Mouse (Mus musculus): ENCODE measurements around the gene Rps6kl1. TPM values are rescaled to one million over a fixed set of nuclear protein-coding genes. Genes with fewer than 3 reads are reported as not detected.
"Not testable (repeated sequence)": the region's sequence is repeated elsewhere in the genome, so short reads cannot be mapped to it uniquely, and the experiment has no call there.

The Rps6kl1 gene
- polyA plus RNA-seq, 1 experiment from 2014 or later: 1.4 TPM

DNA sequence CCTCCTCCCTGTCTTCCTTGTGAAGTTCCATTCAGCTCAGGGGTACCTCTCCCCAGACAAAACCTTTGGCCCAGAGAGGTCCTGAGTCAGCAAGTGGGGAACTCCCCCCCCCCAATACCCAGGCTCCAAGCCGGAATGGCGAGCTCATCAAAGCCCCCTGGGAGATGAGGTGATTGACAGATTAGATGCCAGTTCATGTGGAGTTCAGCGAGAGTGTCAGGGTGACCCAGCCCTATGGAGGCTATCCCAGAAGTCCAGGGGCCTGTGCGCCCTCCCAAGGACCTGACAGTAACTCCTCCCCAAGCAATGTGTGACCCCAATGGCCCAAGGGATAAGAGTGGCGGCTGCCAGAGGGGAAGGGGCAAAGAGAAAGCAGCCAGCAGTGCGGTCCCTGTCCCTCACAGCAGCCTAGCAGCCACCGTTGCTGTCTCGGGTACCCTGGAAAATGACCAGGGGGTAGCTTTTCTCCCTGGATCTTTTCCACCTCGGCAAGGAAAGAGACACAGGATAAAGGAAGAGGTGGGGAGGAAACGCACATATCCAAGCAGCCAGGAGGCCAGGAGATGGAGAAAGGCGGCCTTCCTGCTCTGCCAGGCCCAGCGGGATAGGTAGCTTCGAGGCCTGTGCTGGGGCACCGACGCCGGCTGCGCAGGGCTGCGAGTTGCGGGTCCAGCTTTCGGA, 603 bp downstream of the Rps6kl1 start:
- H3K27me3 ChIP-seq: peaks cover 12% of the 10 kb centered on the region
- 7% methylated on average over 20 of the region's 20 CpGs for WGBS
- ATAC-seq (ENCODE audit: borderline replicate concordance, extremely low read depth, low FRiP score, low TSS enrichment): no peak
- no peaks in the 10 kb centered on the region for H3K9me3 ChIP-seq
- 0 out of 2 replicates have a peak overlapping the region, but pooled peaks have one; percentile 16 for H3K9ac ChIP-seq
- H3K4me2 ChIP-seq: peak overlapping the region; percentile 56
- peaks cover 31% of the 10 kb centered on the region for H3K4me1 ChIP-seq
- no peaks in the 10 kb centered on the region for H3K36me3 ChIP-seq
- H3K27ac ChIP-seq: no peak overlapping the region
- peak overlapping the region; percentile 27 for H3K4me3 ChIP-seq

GRCm38 (mm10) chr12:85146881-85147280, 4.2 kb downstream of the Rps6kl1 start:
- H3K36me3 ChIP-seq: no peaks in the 10 kb centered on the region
- WGBS: 78% methylated on average over 9 of the region's 9 CpGs
- ATAC-seq (ENCODE audit: borderline replicate concordance, extremely low read depth, low FRiP score, low TSS enrichment): no peak
- H3K9ac ChIP-seq: no peak overlapping the region
- no peak overlapping the region for H3K4me2 ChIP-seq
- no peak overlapping the region for H3K27ac ChIP-seq
- peaks cover 12% of the 10 kb centered on the region for H3K27me3 ChIP-seq
- no peaks in the 10 kb centered on the region for H3K9me3 ChIP-seq
- peaks cover 35% of the 10 kb centered on the region for H3K4me1 ChIP-seq
- H3K4me3 ChIP-seq: no peak overlapping the region

GRCm38 (mm10) chr12:85146355-85146754, 4.7 kb downstream of the Rps6kl1 start:
- Histone ChIP-seq H3K9me3 (no peaks in the 10 kb centered on the region), H3K27ac (peak overlapping the region; percentile 51; the same call in 1 of the 2 replicates), H3K4me1 (peaks cover 34% of the 10 kb centered on the region), H3K27me3 (peaks cover 12% of the 10 kb centered on the region), H3K36me3 (no peaks in the 10 kb centered on the region), H3K4me2 (no peak overlapping the region), H3K4me3 (no peak overlapping the region), H3K9ac (no peak overlapping the region)
- WGBS: 17% methylated on average over 11 of the region's 11 CpGs
- ATAC-seq (ENCODE audit: borderline replicate concordance, extremely low read depth, low FRiP score, low TSS enrichment): peak; percentile 24; the same call in 1 of the 2 replicates

GRCm38 (mm10) chr12:85145630-85146029, 5.4 kb downstream of the Rps6kl1 start:
- peak; percentile 77 for ATAC-seq (ENCODE audit: borderline replicate concordance, extremely low read depth, low FRiP score, low TSS enrichment)
- Histone ChIP-seq H3K9ac (no peak overlapping the region), H3K4me1 (peaks cover 27% of the 10 kb centered on the region), H3K9me3 (no peaks in the 10 kb centered on the region), H3K36me3 (no peaks in the 10 kb centered on the region), H3K27me3 (peaks cover 5% of the 10 kb centered on the region), H3K4me3 (no peak overlapping the region), H3K27ac (peak overlapping the region; percentile 51), H3K4me2 (no peak overlapping the region)
- 39% methylated on average over 9 of the region's 9 CpGs for WGBS

GRCm38 (mm10) chr12:85144821-85145220, 6.2 kb downstream of the Rps6kl1 start:
- H3K27me3 ChIP-seq: no peaks in the 10 kb centered on the region
- no peaks in the 10 kb centered on the region for H3K36me3 ChIP-seq
- no peak for ATAC-seq (ENCODE audit: borderline replicate concordance, extremely low read depth, low FRiP score, low TSS enrichment)
- no peak overlapping the region for H3K27ac ChIP-seq
- no peak overlapping the region for H3K4me3 ChIP-seq
- 90% methylated on average over 4 of the region's 4 CpGs for WGBS
- peaks cover 22% of the 10 kb centered on the region for H3K4me1 ChIP-seq
- no peaks in the 10 kb centered on the region for H3K9me3 ChIP-seq
- no peak overlapping the region for H3K9ac ChIP-seq
- no peak overlapping the region for H3K4me2 ChIP-seq

DNA sequence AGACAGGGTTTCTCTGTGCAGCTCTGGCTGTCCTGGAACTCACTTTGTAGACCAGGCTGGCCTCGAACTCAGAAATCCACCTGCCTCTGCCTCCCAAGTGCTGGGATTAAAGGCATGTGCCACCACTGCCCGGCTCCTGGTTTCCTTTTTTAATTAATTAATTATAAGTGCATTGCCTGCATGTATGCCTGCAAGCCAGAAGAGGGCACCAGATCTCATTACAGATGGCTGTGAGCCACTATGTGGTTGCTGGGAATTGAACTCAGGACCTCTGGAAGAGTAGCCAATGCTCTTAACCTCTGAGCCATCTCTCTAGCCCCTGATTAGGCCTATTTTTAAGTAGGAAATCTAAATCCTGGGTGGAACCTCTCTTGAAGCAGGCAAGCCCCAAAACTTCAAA, 6.8 kb downstream of the Rps6kl1 start:
- H3K36me3 ChIP-seq; H3K27ac ChIP-seq; H3K4me2 ChIP-seq; H3K9ac ChIP-seq; H3K27me3 ChIP-seq; H3K9me3 ChIP-seq; H3K4me3 ChIP-seq; ATAC-seq (ENCODE audit: borderline replicate concordance, extremely low read depth, low FRiP score, low TSS enrichment): not testable (repeated sequence)
- 65% methylated on average over 2 of the region's 2 CpGs for WGBS
- peaks cover 22% of the 10 kb centered on the region for H3K4me1 ChIP-seq

- H3K27me3 ChIP-seq: 0 out of 2 replicates have a peak, but pooled peaks cover 3% of the 10 kb centered on the region
- H3K4me2 ChIP-seq: no peak overlapping the region
- H3K9me3 ChIP-seq: no peaks in the 10 kb centered on the region
- H3K9ac ChIP-seq: no peak overlapping the region
- H3K4me1 ChIP-seq: peaks cover 22% of the 10 kb centered on the region
- 19% methylated on average over 4 of the region's 4 CpGs for WGBS
- no peak overlapping the region for H3K4me3 ChIP-seq
- no peak overlapping the region for H3K27ac ChIP-seq
- ATAC-seq (ENCODE audit: borderline replicate concordance, extremely low read depth, low FRiP score, low TSS enrichment): no peak
- H3K36me3 ChIP-seq: no peaks in the 10 kb centered on the region
These were observed 8.3 kb downstream of the Rps6kl1 start for GRCm38 (mm10) chr12:85142803-85143202.

GRCm38 (mm10) chr12:85141096-85141495, 10.0 kb downstream of the Rps6kl1 start:
- Histone ChIP-seq H3K9me3 (no peaks in the 10 kb centered on the region), H3K27me3 (0 out of 2 replicates have a peak, but pooled peaks cover 3% of the 10 kb centered on the region), H3K36me3 (no peaks in the 10 kb centered on the region), H3K4me3 (no peak overlapping the region), H3K4me2 (no peak overlapping the region), H3K4me1 (peaks cover 17% of the 10 kb centered on the region), H3K9ac (no peak overlapping the region), H3K27ac (no peak overlapping the region)
- WGBS: 72% methylated on average over 6 of the region's 6 CpGs
- no peak for ATAC-seq (ENCODE audit: borderline replicate concordance, extremely low read depth, low FRiP score, low TSS enrichment)

- 0 out of 2 replicates have a peak, but pooled peaks cover 3% of the 10 kb centered on the region for H3K27me3 ChIP-seq
- ATAC-seq (ENCODE audit: borderline replicate concordance, extremely low read depth, low FRiP score, low TSS enrichment): no peak
- no peak overlapping the region for H3K4me2 ChIP-seq
These were observed 10.9 kb downstream of the Rps6kl1 start for GRCm38 (mm10) chr12:85140036-85140701.

DNA sequence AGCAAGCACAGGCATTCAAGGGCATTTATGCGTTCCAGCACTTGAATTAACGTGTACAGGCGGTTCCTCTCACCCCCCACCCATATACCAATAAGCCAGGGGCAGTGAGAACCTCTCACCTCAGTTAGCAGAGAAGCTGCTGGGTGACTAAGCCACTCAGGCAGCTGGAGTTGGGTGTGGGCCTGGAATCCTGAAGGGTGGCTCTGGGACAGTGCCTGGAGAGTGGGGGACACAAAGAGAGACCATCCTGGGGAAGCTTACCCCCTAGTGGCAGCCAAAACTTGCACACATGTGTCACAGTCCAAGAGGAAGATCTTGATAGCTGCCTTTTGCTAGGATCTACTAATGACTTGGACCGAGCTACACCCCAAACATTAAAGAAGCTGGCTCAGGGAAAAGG, 14.4 kb downstream of the Rps6kl1 start:
- Histone ChIP-seq H3K4me1 (peaks cover 21% of the 10 kb centered on the region), H3K27ac (peak overlapping the region; percentile 89), H3K36me3 (peaks cover 28% of the 10 kb centered on the region), H3K4me3 (no peak overlapping the region), H3K9ac (no peak overlapping the region), H3K4me2 (no peak overlapping the region), H3K9me3 (no peaks in the 10 kb centered on the region), H3K27me3 (0 out of 2 replicates have a peak, but pooled peaks cover 3% of the 10 kb centered on the region)
- WGBS: 52% methylated on average over 4 of the region's 4 CpGs
- ATAC-seq (ENCODE audit: borderline replicate concordance, extremely low read depth, low FRiP score, low TSS enrichment): peak; percentile 20; the same call in 1 of the 2 replicates

More at GRCm38 (mm10) chr12:85140036-85140701, 10.9 kb downstream of the Rps6kl1 start:
- no peaks in the 10 kb centered on the region for H3K36me3 ChIP-seq
- H3K9ac ChIP-seq: no peak overlapping the region
- H3K27ac ChIP-seq: no peak overlapping the region
- no peak overlapping the region for H3K4me3 ChIP-seq
- 32% methylated on average over 18 of the region's 18 CpGs for WGBS
- no peaks in the 10 kb centered on the region for H3K9me3 ChIP-seq
- peaks cover 16% of the 10 kb centered on the region for H3K4me1 ChIP-seq

DNA sequence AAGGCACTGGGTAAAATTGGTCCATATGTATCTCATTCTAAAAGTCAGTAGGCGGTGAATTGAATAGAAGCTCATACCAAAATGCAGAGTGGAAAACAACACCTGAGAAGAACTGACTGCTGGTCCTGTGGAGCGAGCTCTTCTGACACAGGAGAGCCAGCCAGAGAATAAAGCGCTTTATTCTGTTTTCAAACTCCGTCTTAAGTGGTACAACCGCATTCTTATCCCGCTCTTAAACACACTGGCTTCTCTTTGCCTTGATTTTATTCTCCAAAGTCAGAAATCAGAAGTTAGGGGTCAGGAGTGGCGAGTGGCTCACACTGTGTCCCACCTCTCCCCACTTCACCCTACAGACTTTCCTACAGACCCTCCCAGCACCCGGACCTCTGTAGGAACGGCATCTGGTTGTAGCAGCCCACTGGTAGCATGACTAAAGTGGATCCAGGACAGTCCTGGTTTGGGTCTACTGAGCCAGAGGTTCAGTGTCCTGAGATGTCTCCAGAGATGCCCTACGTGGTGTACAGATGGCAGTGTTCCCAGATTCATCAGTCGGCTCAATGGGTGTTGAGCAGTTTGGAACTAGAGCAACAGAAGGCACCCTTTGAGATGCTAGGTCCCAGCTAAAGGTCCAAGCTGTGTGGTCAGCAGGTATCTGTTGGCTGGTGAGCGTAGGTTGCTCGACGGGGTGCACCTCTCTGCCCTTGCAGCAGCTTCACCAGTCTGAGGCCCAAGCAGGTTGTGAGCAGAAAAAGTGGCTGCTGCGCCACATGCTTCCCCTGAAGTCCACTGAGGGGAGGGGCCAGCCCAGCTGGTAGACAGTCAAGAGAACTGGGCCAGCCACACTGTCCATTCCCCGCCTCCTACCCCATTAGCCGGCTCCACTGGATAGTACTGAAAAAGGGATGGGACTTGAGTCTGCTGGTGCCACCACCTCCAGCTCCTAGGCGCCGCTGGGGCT, 15.3 kb downstream of the Rps6kl1 start:
- Histone ChIP-seq H3K36me3 (peaks cover 36% of the 10 kb centered on the region), H3K4me1 (peaks cover 21% of the 10 kb centered on the region), H3K9me3 (no peaks in the 10 kb centered on the region), H3K4me2 (no peak overlapping the region), H3K27ac (peak overlapping the region; percentile 89), H3K9ac (peak overlapping the region; percentile 4; the same call in 1 of the 2 replicates), H3K4me3 (no peak overlapping the region), H3K27me3 (0 out of 2 replicates have a peak, but pooled peaks cover 3% of the 10 kb centered on the region)
- ATAC-seq (ENCODE audit: borderline replicate concordance, extremely low read depth, low FRiP score, low TSS enrichment): peak; percentile 56; the same call in 1 of the 2 replicates
- WGBS: 47% methylated on average over 19 of the region's 19 CpGs

All from lung, embryonic 15.5 days (tissue).